ENCODE assay signal across 18 mouse cellular contexts in the genomic region with DNA sequence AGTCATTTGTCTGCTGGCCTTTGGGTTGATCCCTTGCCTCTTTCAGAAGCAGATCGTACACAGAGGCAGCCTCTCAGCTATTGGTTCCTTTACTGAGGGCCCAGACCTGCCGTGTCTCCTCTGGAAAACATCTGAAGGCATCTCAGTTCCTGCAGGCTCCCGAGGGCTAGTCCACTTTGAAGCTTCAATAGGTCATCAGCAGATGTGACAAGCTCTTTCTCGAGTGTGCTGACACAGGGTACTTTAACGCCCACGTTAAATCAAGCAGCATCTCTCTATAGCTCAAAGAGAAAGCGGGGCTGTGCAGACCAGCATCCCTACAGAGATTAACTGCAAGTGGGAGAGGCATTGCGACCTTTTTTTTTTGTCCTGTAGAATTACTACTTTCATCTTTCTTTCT.
A peak's percentile ranks its signal among the peaks of the same experiment; 100 is the strongest.
DNase-seq lines count a peak whose midpoint lies in the region; ATAC-seq and TF ChIP-seq lines count a peak whose summit lies in the region.
"Had no signal": no experiment of that assay in that cellular context is flagged by ENCODE, and none has a peak within 500 bp of the region (broad histone marks: within the 10 kb centered on the region; RNA-seq: fewer than 3 reads in every experiment).

No protein-coding gene starts in this region.

- 0 out of 2 replicates have a peak, but pooled peaks have one; percentile 33 for ATAC-seq in midbrain, embryonic 15.5 days (replicated peaks)
- no peak for ATAC-seq in midbrain, embryonic 14.5 days (ENCODE audit: low FRiP score, low TSS enrichment)
- ATAC-seq: forebrain, embryonic 13.5 days; forebrain, embryonic 16.5 days had no signal

- H3K9ac ChIP-seq in midbrain, embryonic 15.5 days = no peak overlapping the region
- no peak overlapping the region for H3K9ac ChIP-seq in midbrain, embryonic 14.5 days (replicated peaks; ENCODE audit: low read length)
- H3K9ac ChIP-seq: embryonic facial prominence, embryonic 12.5 days; forebrain, embryonic 13.5 days had no signal

- no peak for TF ChIP-seq POLR2A in brain, embryonic 14.5 days (IDR thresholded peaks at IDR 0.05; ENCODE audit: borderline replicate concordance, extremely low read depth, insufficient read depth, insufficient read length, poor library complexity, severe bottlenecking)

- H3K27me3 ChIP-seq in midbrain, embryonic 15.5 days (replicated peaks) = no peaks in the 10 kb centered on the region
- H3K27me3 ChIP-seq in midbrain, embryonic 14.5 days (ENCODE audit: control insufficient read depth, insufficient read depth, low read length) = no peaks in the 10 kb centered on the region
- H3K27me3 ChIP-seq: embryonic facial prominence, embryonic 12.5 days; forebrain, embryonic 13.5 days had no signal

- peak; percentile 76 for DNase-seq in heart, adult 11 months
- DNase-seq in heart, adult 8-10 months (ENCODE audit: low spot score) = no peak
- no peak for DNase-seq in midbrain, embryonic 14.5 days
- DNase-seq in brain, embryonic 14.5 days (ENCODE audit: low read depth) = peak; percentile 51
- DNase-seq in urinary bladder, postnatal 4 days (ENCODE audit: low spot score in 2 of 2) = no peak
- DNase-seq: adrenal gland, adult 2 months; adrenal gland, postnatal 10 days; adrenal gland, postnatal 25 days; cerebellum, adult 11-12 months; cerebellum, adult 2 months; cerebellum, adult 9-10 months; cerebellum, postnatal 10 days; cerebellum, postnatal 25 days had no signal

- WGBS in midbrain, embryonic 15.5 days = 55% methylated on average over 8 of the region's 8 CpGs
- WGBS in midbrain, embryonic 14.5 days = 55% methylated on average over 8 of the region's 8 CpGs

- H3K36me3 ChIP-seq in midbrain, embryonic 15.5 days (replicated peaks) = no peaks in the 10 kb centered on the region
- H3K36me3 ChIP-seq in midbrain, embryonic 14.5 days (ENCODE audit: control insufficient read depth, insufficient read depth, low read length) = no peaks in the 10 kb centered on the region
- H3K36me3 ChIP-seq: embryonic facial prominence, embryonic 10.5 days; embryonic facial prominence, embryonic 12.5 days had no signal

- H3K27ac ChIP-seq in midbrain, embryonic 15.5 days = no peak overlapping the region
- H3K27ac ChIP-seq in midbrain, embryonic 14.5 days (replicated peaks; ENCODE audit: low read depth, low read length) = no peak overlapping the region
- H3K27ac ChIP-seq: embryonic facial prominence, embryonic 10.5 days; embryonic facial prominence, embryonic 12.5 days; forebrain, embryonic 13.5 days had no signal

- H3K4me1 ChIP-seq in midbrain, embryonic 15.5 days = 0 out of 2 replicates have a peak, but pooled peaks cover 4% of the 10 kb centered on the region
- no peaks in the 10 kb centered on the region for H3K4me1 ChIP-seq in midbrain, embryonic 14.5 days (ENCODE audit: control insufficient read depth, insufficient read depth, low read length)
- H3K4me1 ChIP-seq: forebrain, embryonic 13.5 days had no signal

- no peak for TF ChIP-seq CTCF in brain, embryonic 14.5 days (IDR thresholded peaks at IDR 0.05; ENCODE audit: borderline replicate concordance, extremely low read depth, insufficient read depth, insufficient read length)

- H3K9me3 ChIP-seq in midbrain, embryonic 15.5 days = no peaks in the 10 kb centered on the region
- H3K9me3 ChIP-seq in midbrain, embryonic 14.5 days (ENCODE audit: control insufficient read depth, low read length) = no peaks in the 10 kb centered on the region
- H3K9me3 ChIP-seq: embryonic facial prominence, embryonic 10.5 days; embryonic facial prominence, embryonic 12.5 days; forebrain, embryonic 13.5 days had no signal

- H3K4me3 ChIP-seq in midbrain, embryonic 15.5 days = no peak overlapping the region
- no peak overlapping the region for H3K4me3 ChIP-seq in midbrain, embryonic 14.5 days (replicated peaks; ENCODE audit: low read depth, low read length)
- H3K4me3 ChIP-seq: embryonic facial prominence, embryonic 10.5 days; embryonic facial prominence, embryonic 12.5 days; forebrain, embryonic 13.5 days had no signal

- no peak overlapping the region for H3K4me2 ChIP-seq in midbrain, embryonic 15.5 days
- no peak overlapping the region for H3K4me2 ChIP-seq in midbrain, embryonic 14.5 days (ENCODE audit: low read length)
- H3K4me2 ChIP-seq: embryonic facial prominence, embryonic 12.5 days; forebrain, embryonic 13.5 days had no signal

Comparison
In these comparisons a context has a peak if more than half of its experiments do, and no peak if none do; other contexts are left out.
1. DNase-seq: peak in heart, adult 11 months (single experiment) and brain, embryonic 14.5 days (single experiment); none in heart, adult 8-10 months (single experiment), midbrain, embryonic 14.5 days (single experiment) and urinary bladder, postnatal 4 days (0 of 2).